Mouse (Mus musculus) limb, embryonic 12.5 days (tissue): ENCODE measurements around the gene Cops3. TPM values are rescaled to one million over a fixed set of nuclear protein-coding genes. Genes with fewer than 3 reads are reported as not detected.
A peak's percentile ranks its signal among the peaks of the same experiment; 100 is the strongest.
"Not testable (repeated sequence)": the region's sequence is repeated elsewhere in the genome, so short reads cannot be mapped to it uniquely, and the experiment has no call there.

ENCODE experiments used
- ATAC-seq: fragments of 200-750 bp; cut with Nextera tagmentation; 2 replicates; pipeline ENCODE4 v1.8.0; 2017; ENCODE audit warnings: low read depth, moderate TSS enrichment; ENCODE audit not compliant: insufficient number of reproducible peaks, insufficient read depth, low FRiP score, low TSS enrichment
- H3K27ac ChIP-seq: fragments of 300-500 bp; sonication (generic); 2 replicates; pipeline ENCODE4 v1.5.1; 2016; ENCODE audit warnings: mild to moderate bottlenecking, moderate library complexity
- H3K27me3 ChIP-seq: fragments of 300-500 bp; sonication (generic); 2 replicates; pipeline ENCODE4 v1.6.1; 2016; ENCODE audit warnings: mild to moderate bottlenecking, moderate library complexity
- H3K36me3 ChIP-seq: fragments of 300-500 bp; sonication (generic); 2 replicates; pipeline ENCODE4 v1.6.1; 2016; ENCODE audit warnings: mild to moderate bottlenecking, moderate library complexity
- H3K4me1 ChIP-seq: fragments of 300-500 bp; sonication (generic); replicated peaks from 2 replicates; pipeline ENCODE4 v1.6.1; 2016
- H3K4me2 ChIP-seq: fragments of 300-500 bp; sonication (generic); 2 replicates; pipeline ENCODE4 v1.6.1; 2016; ENCODE audit warnings: mild to moderate bottlenecking, moderate library complexity
- H3K4me3 ChIP-seq: fragments of 300-500 bp; sonication (generic); replicated peaks from 2 replicates; pipeline ENCODE4 v1.5.1; 2016; ENCODE audit warnings: mild to moderate bottlenecking
- H3K9ac ChIP-seq: fragments of 300-500 bp; sonication (generic); replicated peaks from 2 replicates; pipeline ENCODE4 v1.6.1; 2016; ENCODE audit warnings: mild to moderate bottlenecking, moderate library complexity
- H3K9me3 ChIP-seq: fragments of 300-500 bp; sonication (generic); 2 replicates; pipeline ENCODE4 v1.6.1; 2016; ENCODE audit warnings: mild to moderate bottlenecking, moderate library complexity
- WGBS: fragments of 180-500 bp; shearing (Covaris S2); methylation state at CpG from one replicate; pipeline ENCODE4 v1.1.7; 2016; 5-methylcytosine and 5-hydroxymethylcytosine counted together
- polyA plus RNA-seq: library from polyadenylated mRNA; unstranded; fragments of >200 nt; fragmentation: Nextera tagmentation; extraction: Ambion mirVana; gene quantifications from 2 replicates; pipeline ENCODE4 v1.2.1, GENCODE M21; 2016

The Cops3 gene
- polyA plus RNA-seq, 1 experiment from 2014 or later = 224 TPM

- Histone ChIP-seq H3K27ac (no peak overlapping the region), H3K27me3 (no peaks in the 10 kb centered on the region), H3K36me3 (peaks cover 12% of the 10 kb centered on the region; the same call in 1 of the 2 replicates), H3K4me1 (peaks cover 34% of the 10 kb centered on the region), H3K4me2 (peak overlapping the region; percentile 71), H3K9me3 (no peaks in the 10 kb centered on the region), H3K9ac (no peak overlapping the region), H3K4me3 (peak overlapping the region; percentile 82)
- 18% methylated on average over 2 of the region's 2 CpGs for WGBS
- no peak for ATAC-seq
Observed at GRCm38 (mm10) chr11:59847131-59847530, 7.5 kb upstream of the Cops3 start.

- peaks cover 27% of the 10 kb centered on the region for H3K4me1 ChIP-seq
- H3K9ac ChIP-seq = no peak overlapping the region
- no peak overlapping the region for H3K4me2 ChIP-seq
- ATAC-seq = no peak
- no peak overlapping the region for H3K27ac ChIP-seq
- no peaks in the 10 kb centered on the region for H3K27me3 ChIP-seq
- peaks cover 12% of the 10 kb centered on the region; the same call in 1 of the 2 replicates for H3K36me3 ChIP-seq
- H3K4me3 ChIP-seq = no peak overlapping the region
- no peaks in the 10 kb centered on the region for H3K9me3 ChIP-seq
- 94% methylated on average over 11 of the region's 11 CpGs for WGBS
Observed at GRCm38 (mm10) chr11:59846311-59846710, 6.7 kb upstream of the Cops3 start.

- Histone ChIP-seq H3K9me3 (no peaks in the 10 kb centered on the region), H3K4me2 (peak within 1 kb of the TSS; percentile 74), H3K36me3 (peaks cover 33% of the 10 kb centered on the region), H3K4me3 (peak within 1 kb of the TSS; percentile 94), H3K9ac (peak within 1 kb of the TSS; percentile 96), H3K27me3 (no peaks in the 10 kb centered on the region), H3K4me1 (peaks cover 31% of the 10 kb centered on the region), H3K27ac (peak within 1 kb of the TSS; percentile 98)
- WGBS = under 1% methylated on average over 24 of the region's 24 CpGs
- peak; percentile 96 for ATAC-seq
Observed at GRCm38 (mm10) chr11:59839008-59839458, 605 bp downstream of the Cops3 start, which contains the start of gene Nt5m. Nt5m (plus strand) TSS chr11:59839447.

- Histone ChIP-seq H3K4me3 (peak overlapping the region; percentile 94), H3K4me2 (peak overlapping the region; percentile 74), H3K4me1 (peaks cover 26% of the 10 kb centered on the region), H3K27me3 (no peaks in the 10 kb centered on the region), H3K36me3 (peaks cover 39% of the 10 kb centered on the region), H3K27ac (no peak overlapping the region), H3K9me3 (no peaks in the 10 kb centered on the region), H3K9ac (peak overlapping the region; percentile 96; the same call in 1 of the 2 replicates)
- ATAC-seq = no peak
- WGBS = 66% methylated on average over 4 of the region's 4 CpGs
Observed at GRCm38 (mm10) chr11:59838426-59838825, 1.2 kb downstream of the Cops3 start.

- not testable (repeated sequence) for H3K9ac ChIP-seq, H3K27me3 ChIP-seq, ATAC-seq, H3K9me3 ChIP-seq, H3K27ac ChIP-seq
- peak overlapping the region; percentile 94; the same call in 1 of the 2 replicates for H3K4me3 ChIP-seq
- WGBS = no CpG with 5 or more reads among the region's 1 CpGs
- H3K4me1 ChIP-seq = peaks cover 19% of the 10 kb centered on the region
- peak overlapping the region; percentile 74 for H3K4me2 ChIP-seq
- peaks cover 44% of the 10 kb centered on the region for H3K36me3 ChIP-seq
Observed at GRCm38 (mm10) chr11:59837789-59838188, 1.8 kb downstream of the Cops3 start.

GRCm38 (mm10) chr11:59821625-59822024, 18.0 kb downstream of the Cops3 start:
- Histone ChIP-seq H3K4me2 (no peak overlapping the region), H3K9ac (no peak overlapping the region), H3K4me1 (no peaks in the 10 kb centered on the region), H3K36me3 (peaks cover 98% of the 10 kb centered on the region), H3K27ac (no peak overlapping the region), H3K9me3 (no peaks in the 10 kb centered on the region), H3K4me3 (no peak overlapping the region), H3K27me3 (no peaks in the 10 kb centered on the region)
- no peak for ATAC-seq
- 91% methylated on average over 3 of the region's 3 CpGs for WGBS

GRCm38 (mm10) chr11:59817916-59818315, 21.7 kb downstream of the Cops3 start:
- Histone ChIP-seq H3K27ac (no peak overlapping the region), H3K27me3 (no peaks in the 10 kb centered on the region), H3K4me3 (no peak overlapping the region), H3K4me2 (no peak overlapping the region), H3K9ac (no peak overlapping the region), H3K36me3 (peaks cover 72% of the 10 kb centered on the region), H3K4me1 (no peaks in the 10 kb centered on the region), H3K9me3 (no peaks in the 10 kb centered on the region)
- WGBS = 91% methylated on average over 3 of the region's 3 CpGs
- ATAC-seq = no peak

- WGBS = 85% methylated on average over 6 of the region's 6 CpGs
- H3K4me1 ChIP-seq = no peaks in the 10 kb centered on the region; the same call in 1 of the 2 replicates
- H3K4me3 ChIP-seq = no peak overlapping the region
- ATAC-seq = no peak
- no peaks in the 10 kb centered on the region for H3K9me3 ChIP-seq
- H3K4me2 ChIP-seq = no peak overlapping the region
- peaks cover 50% of the 10 kb centered on the region for H3K36me3 ChIP-seq
- no peak overlapping the region for H3K27ac ChIP-seq
- H3K9ac ChIP-seq = no peak overlapping the region
- no peaks in the 10 kb centered on the region for H3K27me3 ChIP-seq
Observed at GRCm38 (mm10) chr11:59815482-59816065, 24.1 kb downstream of the Cops3 start.

- H3K27me3 ChIP-seq = no peaks in the 10 kb centered on the region
- H3K4me1 ChIP-seq = no peaks in the 10 kb centered on the region; the same call in 1 of the 2 replicates
- H3K4me2 ChIP-seq = no peak overlapping the region
- no peak overlapping the region for H3K4me3 ChIP-seq
- peaks cover 44% of the 10 kb centered on the region for H3K36me3 ChIP-seq
- no peak for ATAC-seq
- H3K27ac ChIP-seq = no peak overlapping the region
- no peak overlapping the region for H3K9ac ChIP-seq
- no peaks in the 10 kb centered on the region for H3K9me3 ChIP-seq
- WGBS = 82% methylated on average over 6 of the region's 6 CpGs
Observed at GRCm38 (mm10) chr11:59814936-59815335, 24.7 kb downstream of the Cops3 start.

- H3K4me2 ChIP-seq = no peak overlapping the region
- H3K4me3 ChIP-seq = no peak overlapping the region
- H3K9me3 ChIP-seq = no peaks in the 10 kb centered on the region
- no peak overlapping the region for H3K9ac ChIP-seq
- H3K27ac ChIP-seq = no peak overlapping the region
- H3K36me3 ChIP-seq = peaks cover 38% of the 10 kb centered on the region
- no peaks in the 10 kb centered on the region for H3K27me3 ChIP-seq
- ATAC-seq = no peak
- H3K4me1 ChIP-seq = peaks cover under 1% of the 10 kb centered on the region; the same call in 1 of the 2 replicates
- 91% methylated on average over 1 of the region's 1 CpGs for WGBS
Observed at GRCm38 (mm10) chr11:59814311-59814710, 25.3 kb downstream of the Cops3 start.

- H3K4me2 ChIP-seq = no peak overlapping the region
- no peaks in the 10 kb centered on the region for H3K9me3 ChIP-seq
- H3K27me3 ChIP-seq = no peaks in the 10 kb centered on the region
- no peak overlapping the region for H3K27ac ChIP-seq
- 39% methylated on average over 3 of the region's 3 CpGs for WGBS
- H3K9ac ChIP-seq = no peak overlapping the region
- peaks cover 10% of the 10 kb centered on the region for H3K4me1 ChIP-seq
- H3K4me3 ChIP-seq = no peak overlapping the region
- H3K36me3 ChIP-seq = peaks cover 28% of the 10 kb centered on the region
- ATAC-seq = no peak
Observed at GRCm38 (mm10) chr11:59813276-59813675, 26.4 kb downstream of the Cops3 start.

- H3K27ac ChIP-seq = 0 out of 2 replicates have a peak overlapping the region, but pooled peaks have one; percentile 41
Observed at GRCm38 (mm10) chr11:59811211-59811610, 28.4 kb downstream of the Cops3 start.

More at GRCm38 (mm10) chr11:59811211-59811610, 28.4 kb downstream of the Cops3 start:
- no peak overlapping the region for H3K4me3 ChIP-seq
- no peaks in the 10 kb centered on the region for H3K27me3 ChIP-seq
- 59% methylated on average over 4 of the region's 4 CpGs for WGBS
- H3K9me3 ChIP-seq = no peaks in the 10 kb centered on the region
- ATAC-seq = no peak
- H3K36me3 ChIP-seq = peaks cover 24% of the 10 kb centered on the region
- no peak overlapping the region for H3K4me2 ChIP-seq
- 0 out of 2 replicates have a peak overlapping the region, but pooled peaks have one; percentile 37 for H3K9ac ChIP-seq
- peaks cover 11% of the 10 kb centered on the region for H3K4me1 ChIP-seq
